Mouse (Mus musculus) hindbrain, embryonic 10.5 days (tissue): ENCODE measurements at regions not wholly inside any gene's neighbourhood (a gene's known extent, or its start where the extent isn't known, plus 50 kb on each side); places are given as distances from the start of the nearest gene placed in this dataset.

Experiments
- DNase-seq: peaks from one replicate; pipeline ENCODE4 v3.0.0-alpha.2; 2017; ENCODE audit warnings: low spot score
- H3K27ac ChIP-seq: fragments of 300-500 bp; sonication (generic); 2 replicates; pipeline ENCODE4 v1.5.1; 2016; ENCODE audit warnings: mild to moderate bottlenecking, moderate library complexity
- H3K27me3 ChIP-seq: fragments of 300-500 bp; sonication (generic); 2 replicates; pipeline ENCODE4 v1.6.1; 2016; ENCODE audit warnings: mild to moderate bottlenecking; ENCODE audit not compliant: poor library complexity, insufficient read depth, severe bottlenecking
- H3K36me3 ChIP-seq: fragments of 300-500 bp; sonication (generic); 2 replicates; pipeline ENCODE4 v1.6.1; 2016; ENCODE audit warnings: mild to moderate bottlenecking, moderate library complexity
- H3K4me1 ChIP-seq: fragments of 300-500 bp; sonication (generic); replicated peaks from 2 replicates; pipeline ENCODE4 v1.6.1; 2016; ENCODE audit warnings: mild to moderate bottlenecking
- H3K4me3 ChIP-seq: fragments of 300-500 bp; sonication (generic); 2 replicates; pipeline ENCODE4 v1.5.1; 2016; ENCODE audit warnings: mild to moderate bottlenecking, moderate library complexity
- H3K9me3 ChIP-seq: fragments of 300-500 bp; sonication (generic); 2 replicates; pipeline ENCODE4 v1.6.1; 2016; ENCODE audit warnings: mild to moderate bottlenecking, moderate library complexity
- WGBS: fragments of 180-500 bp; shearing (Covaris S2); methylation state at CpG from one replicate; pipeline ENCODE4 v1.1.7; 2016; 5-methylcytosine and 5-hydroxymethylcytosine counted together

GRCm38 (mm10) chr1:57083540-57084083, 105.2 kb upstream of the Satb2 start:
- Histone ChIP-seq H3K27ac (peak overlapping the region; percentile 50), H3K27me3 (0 out of 2 replicates have a peak, but pooled peaks cover 3% of the 10 kb centered on the region), H3K4me3 (peak overlapping the region; percentile 29; the same call in 1 of the 2 replicates), H3K36me3 (no peaks in the 10 kb centered on the region), H3K9me3 (no peaks in the 10 kb centered on the region), H3K4me1 (peaks cover 25% of the 10 kb centered on the region)
- 80% methylated on average over 6 of the region's 6 CpGs for WGBS
- DNase-seq: no peak

GRCm38 (mm10) chr1:57095361-57096247, 117.2 kb upstream of the Satb2 start:
- peak; percentile 17 for DNase-seq

GRCm38 (mm10) chr1:57096248-57096600, 117.8 kb upstream of the Satb2 start:
- peak overlapping the region; percentile 56; the same call in 1 of the 2 replicates for H3K27ac ChIP-seq
- H3K9me3 ChIP-seq: no peaks in the 10 kb centered on the region
- WGBS: 78% methylated on average over 4 of the region's 4 CpGs
- DNase-seq: no peak
- H3K27me3 ChIP-seq: no peaks in the 10 kb centered on the region
- peaks cover 15% of the 10 kb centered on the region for H3K4me1 ChIP-seq
- H3K36me3 ChIP-seq: no peaks in the 10 kb centered on the region
- H3K4me3 ChIP-seq: no peak overlapping the region

More at GRCm38 (mm10) chr1:57095361-57096247, 117.2 kb upstream of the Satb2 start:
- no peak overlapping the region for H3K4me3 ChIP-seq
- peaks cover 15% of the 10 kb centered on the region for H3K4me1 ChIP-seq
- peak overlapping the region; percentile 62 for H3K27ac ChIP-seq
- no peaks in the 10 kb centered on the region for H3K27me3 ChIP-seq
- no peaks in the 10 kb centered on the region for H3K36me3 ChIP-seq
- WGBS: 73% methylated on average over 18 of the region's 18 CpGs
- no peaks in the 10 kb centered on the region for H3K9me3 ChIP-seq

- WGBS: 61% methylated on average over 8 of the region's 8 CpGs
- no peaks in the 10 kb centered on the region for H3K36me3 ChIP-seq
- peak; percentile 16 for DNase-seq
Measured at GRCm38 (mm10) chr1:57096740-57097139, 118.3 kb upstream of the Satb2 start.

GRCm38 (mm10) chr1:57100614-57101013, 122.2 kb upstream of the Satb2 start:
- Histone ChIP-seq H3K27ac (no peak overlapping the region), H3K27me3 (no peaks in the 10 kb centered on the region), H3K36me3 (no peaks in the 10 kb centered on the region), H3K4me1 (peaks cover 13% of the 10 kb centered on the region), H3K4me3 (no peak overlapping the region), H3K9me3 (no peaks in the 10 kb centered on the region)
- no peak for DNase-seq
- 70% methylated on average over 2 of the region's 2 CpGs for WGBS

More at GRCm38 (mm10) chr1:57096740-57097139, 118.3 kb upstream of the Satb2 start:
- Histone ChIP-seq H3K4me3 (no peak overlapping the region), H3K4me1 (peaks cover 15% of the 10 kb centered on the region), H3K9me3 (no peaks in the 10 kb centered on the region), H3K27me3 (no peaks in the 10 kb centered on the region), H3K27ac (peak overlapping the region; percentile 56; the same call in 1 of the 2 replicates)

- DNase-seq: no peak
- 90% methylated on average over 10 of the region's 10 CpGs for WGBS
- no peaks in the 10 kb centered on the region for H3K36me3 ChIP-seq
- H3K27me3 ChIP-seq: no peaks in the 10 kb centered on the region
- no peak overlapping the region for H3K27ac ChIP-seq
- H3K9me3 ChIP-seq: peaks cover 3% of the 10 kb centered on the region; the same call in 1 of the 2 replicates
- no peaks in the 10 kb centered on the region for H3K4me1 ChIP-seq
- no peak overlapping the region for H3K4me3 ChIP-seq
Measured at GRCm38 (mm10) chr1:57107308-57107707, 128.9 kb upstream of the Satb2 start.

- no peak for DNase-seq
- no peaks in the 10 kb centered on the region for H3K27me3 ChIP-seq
- H3K36me3 ChIP-seq: no peaks in the 10 kb centered on the region
- no peak overlapping the region for H3K4me3 ChIP-seq
- WGBS: 86% methylated on average over 2 of the region's 2 CpGs
- no peaks in the 10 kb centered on the region for H3K9me3 ChIP-seq
- no peak overlapping the region for H3K27ac ChIP-seq
- no peaks in the 10 kb centered on the region for H3K4me1 ChIP-seq
Measured at GRCm38 (mm10) chr1:57120678-57121077, 142.2 kb upstream of the Satb2 start.

- no peak overlapping the region for H3K27ac ChIP-seq
- H3K9me3 ChIP-seq: no peaks in the 10 kb centered on the region
- WGBS: 88% methylated on average over 3 of the region's 3 CpGs
- no peak for DNase-seq
- H3K4me3 ChIP-seq: no peak overlapping the region
- H3K27me3 ChIP-seq: no peaks in the 10 kb centered on the region
- H3K4me1 ChIP-seq: no peaks in the 10 kb centered on the region
- H3K36me3 ChIP-seq: no peaks in the 10 kb centered on the region
Measured at GRCm38 (mm10) chr1:57144181-57144580, 165.7 kb upstream of the Satb2 start.

- Histone ChIP-seq H3K9me3 (no peaks in the 10 kb centered on the region), H3K27ac (no peak overlapping the region), H3K36me3 (no peaks in the 10 kb centered on the region), H3K4me1 (peaks cover 5% of the 10 kb centered on the region; the same call in 1 of the 2 replicates), H3K4me3 (no peak overlapping the region), H3K27me3 (no peaks in the 10 kb centered on the region)
- no peak for DNase-seq
- WGBS: 88% methylated on average over 7 of the region's 7 CpGs
Measured at GRCm38 (mm10) chr1:57155869-57156268, 177.4 kb upstream of the Satb2 start.

- no peak overlapping the region for H3K27ac ChIP-seq
- H3K36me3 ChIP-seq: no peaks in the 10 kb centered on the region
- DNase-seq: no peak
- H3K27me3 ChIP-seq: no peaks in the 10 kb centered on the region
- 94% methylated on average over 1 of the region's 1 CpGs for WGBS
- no peaks in the 10 kb centered on the region for H3K4me1 ChIP-seq
- H3K9me3 ChIP-seq: 0 out of 2 replicates have a peak, but pooled peaks cover 3% of the 10 kb centered on the region
- H3K4me3 ChIP-seq: no peak overlapping the region
Measured at GRCm38 (mm10) chr1:57164443-57164842, 186.0 kb upstream of the Satb2 start.

- 81% methylated on average over 10 of the region's 10 CpGs for WGBS
- H3K4me1 ChIP-seq: no peaks in the 10 kb centered on the region
- H3K36me3 ChIP-seq: no peaks in the 10 kb centered on the region
- no peak overlapping the region for H3K4me3 ChIP-seq
- H3K9me3 ChIP-seq: no peaks in the 10 kb centered on the region
- H3K27me3 ChIP-seq: no peaks in the 10 kb centered on the region
- no peak overlapping the region for H3K27ac ChIP-seq
- no peak for DNase-seq
Measured at GRCm38 (mm10) chr1:57174289-57174890, 195.9 kb upstream of the Satb2 start.

- Histone ChIP-seq H3K27ac (no peak overlapping the region), H3K4me1 (no peaks in the 10 kb centered on the region), H3K36me3 (no peaks in the 10 kb centered on the region), H3K27me3 (no peaks in the 10 kb centered on the region), H3K9me3 (no peaks in the 10 kb centered on the region), H3K4me3 (no peak overlapping the region)
- 89% methylated on average over 5 of the region's 5 CpGs for WGBS
- DNase-seq: no peak
Measured at GRCm38 (mm10) chr1:57188796-57189319, 188.6 kb upstream of the 1700066M21Rik start.

GRCm38 (mm10) chr1:57201274-57201673, 176.1 kb upstream of the 1700066M21Rik start:
- WGBS: 76% methylated on average over 6 of the region's 6 CpGs
- Histone ChIP-seq H3K36me3 (no peaks in the 10 kb centered on the region), H3K27me3 (peaks cover 10% of the 10 kb centered on the region), H3K4me1 (peaks cover 7% of the 10 kb centered on the region), H3K9me3 (no peaks in the 10 kb centered on the region), H3K27ac (no peak overlapping the region), H3K4me3 (no peak overlapping the region)
- DNase-seq: no peak
